Mouse (Mus musculus) MN1 (cell line): ENCODE results near the gene Igsf21.

Source experiments
- DNase-seq: peaks from one replicate; pipeline ENCODE4 v3.0.0-alpha.2; 2016; ENCODE audit warnings: low spot score

The Igsf21 gene

GRCm38 (mm10) chr4:140237305-140237741 is 9.3 kb downstream of the Igsf21 start:
- DNase-seq, result no peak

- DNase-seq, result no peak
Observed at GRCm38 (mm10) chr4:140235361-140236153, 11.0 kb downstream of the Igsf21 start.

- DNase-seq, result no peak
Observed at GRCm38 (mm10) chr4:140234412-140235205, 12.0 kb downstream of the Igsf21 start.

GRCm38 (mm10) chr4:140227837-140228236 is 18.7 kb downstream of the Igsf21 start:
- DNase-seq, result no peak

- DNase-seq, result no peak
Observed at GRCm38 (mm10) chr4:140225204-140225603, 21.4 kb downstream of the Igsf21 start.

GRCm38 (mm10) chr4:140224451-140224850 is 22.1 kb downstream of the Igsf21 start:
- DNase-seq, result no peak

GRCm38 (mm10) chr4:140223067-140223466 is 23.5 kb downstream of the Igsf21 start:
- no peak for DNase-seq

- no peak for DNase-seq
Observed at GRCm38 (mm10) chr4:140220326-140221093, 26.1 kb downstream of the Igsf21 start.

GRCm38 (mm10) chr4:140218853-140219852 is 27.4 kb downstream of the Igsf21 start:
- no peak for DNase-seq

GRCm38 (mm10) chr4:140218384-140218783 is 28.2 kb downstream of the Igsf21 start:
- no peak for DNase-seq

GRCm38 (mm10) chr4:140217934-140218333 is 28.6 kb downstream of the Igsf21 start:
- no peak for DNase-seq

GRCm38 (mm10) chr4:140216096-140216495 is 30.5 kb downstream of the Igsf21 start:
- DNase-seq, result no peak

GRCm38 (mm10) chr4:140215205-140215604 is 31.4 kb downstream of the Igsf21 start:
- DNase-seq, result no peak

GRCm38 (mm10) chr4:140214406-140214805 is 32.2 kb downstream of the Igsf21 start:
- DNase-seq, result no peak

GRCm38 (mm10) chr4:140210129-140210890 is 36.3 kb downstream of the Igsf21 start:
- no peak for DNase-seq

GRCm38 (mm10) chr4:140205811-140206231 is 40.8 kb downstream of the Igsf21 start:
- peak; percentile 33 for DNase-seq

- no peak for DNase-seq
Observed at GRCm38 (mm10) chr4:140204775-140205174, 41.8 kb downstream of the Igsf21 start.

- no peak for DNase-seq
Observed at GRCm38 (mm10) chr4:140203696-140204272, 42.8 kb downstream of the Igsf21 start.

GRCm38 (mm10) chr4:140202196-140202595 is 44.4 kb downstream of the Igsf21 start:
- no peak for DNase-seq

GRCm38 (mm10) chr4:140200296-140200695 is 46.3 kb downstream of the Igsf21 start:
- no peak for DNase-seq
